Mouse (Mus musculus): ENCODE data around the gene Epn3.

- TF ChIP-seq CTCF (IDR thresholded peaks at IDR 0.05): 0 out of 2 replicates have a peak, but pooled peaks have one; percentile 22
- no peak for TF ChIP-seq EP300 (IDR thresholded peaks at IDR 0.05)
These were observed 27.8 kb downstream of the Epn3 start for GRCm38 (mm10) chr11:94471740-94472584.

All from lung, postnatal 0 days (tissue).